Mouse (Mus musculus) kidney, embryonic 14.5 days (tissue): ENCODE results near the gene Cend1. TPM values are rescaled to one million over a fixed set of nuclear protein-coding genes. Genes with fewer than 3 reads are reported as not detected.

ENCODE experiments used
- ATAC-seq: fragments of 200-750 bp; cut with Nextera tagmentation; 2 replicates; pipeline ENCODE4 v1.8.0; 2017; ENCODE audit warnings: moderate number of reproducible peaks, mild to moderate bottlenecking, moderate TSS enrichment, moderate library complexity; ENCODE audit not compliant: low FRiP score, low TSS enrichment
- H3K27ac ChIP-seq: fragments of 300-500 bp; sonication (generic); 2 replicates; pipeline ENCODE4 v1.5.1; 2014; ENCODE audit warnings: low read depth, mild to moderate bottlenecking, low read length, moderate library complexity, mixed read lengths
- H3K27me3 ChIP-seq: fragments of 300-500 bp; sonication (generic); 2 replicates; pipeline ENCODE4 v1.6.1; 2014; ENCODE audit warnings: mild to moderate bottlenecking, low read length; ENCODE audit not compliant: control insufficient read depth, insufficient read depth
- H3K36me3 ChIP-seq: fragments of 300-500 bp; sonication (generic); 2 replicates; pipeline ENCODE4 v1.6.1; 2014; ENCODE audit warnings: low read length, mixed read lengths; ENCODE audit not compliant: control insufficient read depth, insufficient read depth
- H3K4me1 ChIP-seq: fragments of 300-500 bp; sonication (generic); 2 replicates; pipeline ENCODE4 v1.6.1; 2014; ENCODE audit warnings: low read length, mixed read lengths; ENCODE audit not compliant: control insufficient read depth, insufficient read depth
- H3K4me2 ChIP-seq: fragments of 300-500 bp; sonication (generic); replicated peaks from 2 replicates; pipeline ENCODE4 v1.6.1; 2014; ENCODE audit warnings: low read depth, mild to moderate bottlenecking, low read length
- H3K4me3 ChIP-seq: fragments of 300-500 bp; sonication (generic); 2 replicates; pipeline ENCODE4 v1.5.1; 2014; ENCODE audit warnings: mild to moderate bottlenecking, low read length
- H3K9ac ChIP-seq: fragments of 300-500 bp; sonication (generic); 2 replicates; pipeline ENCODE4 v1.6.1; 2014; ENCODE audit warnings: low read depth, mild to moderate bottlenecking, low read length, moderate library complexity
- H3K9me3 ChIP-seq: fragments of 300-500 bp; sonication (generic); 2 replicates; pipeline ENCODE4 v1.6.1; 2016; ENCODE audit warnings: low read length; ENCODE audit not compliant: control insufficient read depth
- WGBS: fragments of 180-500 bp; shearing (Covaris S2); extraction: QIAGEN DNeasy Blood & Tissue Kit; methylation state at CpG from one replicate; pipeline ENCODE4 v1.1.7; 2014; 5-methylcytosine and 5-hydroxymethylcytosine counted together
- polyA plus RNA-seq: library from polyadenylated mRNA; unstranded; fragments of >200 nt; fragmentation: Nextera tagmentation; extraction: Ambion mirVana; gene quantifications from 2 replicates; pipeline ENCODE4 v1.2.1, GENCODE M21; 2014

The Cend1 gene
- polyA plus RNA-seq, 1 experiment from 2014 or later: 0.46 TPM

DNA sequence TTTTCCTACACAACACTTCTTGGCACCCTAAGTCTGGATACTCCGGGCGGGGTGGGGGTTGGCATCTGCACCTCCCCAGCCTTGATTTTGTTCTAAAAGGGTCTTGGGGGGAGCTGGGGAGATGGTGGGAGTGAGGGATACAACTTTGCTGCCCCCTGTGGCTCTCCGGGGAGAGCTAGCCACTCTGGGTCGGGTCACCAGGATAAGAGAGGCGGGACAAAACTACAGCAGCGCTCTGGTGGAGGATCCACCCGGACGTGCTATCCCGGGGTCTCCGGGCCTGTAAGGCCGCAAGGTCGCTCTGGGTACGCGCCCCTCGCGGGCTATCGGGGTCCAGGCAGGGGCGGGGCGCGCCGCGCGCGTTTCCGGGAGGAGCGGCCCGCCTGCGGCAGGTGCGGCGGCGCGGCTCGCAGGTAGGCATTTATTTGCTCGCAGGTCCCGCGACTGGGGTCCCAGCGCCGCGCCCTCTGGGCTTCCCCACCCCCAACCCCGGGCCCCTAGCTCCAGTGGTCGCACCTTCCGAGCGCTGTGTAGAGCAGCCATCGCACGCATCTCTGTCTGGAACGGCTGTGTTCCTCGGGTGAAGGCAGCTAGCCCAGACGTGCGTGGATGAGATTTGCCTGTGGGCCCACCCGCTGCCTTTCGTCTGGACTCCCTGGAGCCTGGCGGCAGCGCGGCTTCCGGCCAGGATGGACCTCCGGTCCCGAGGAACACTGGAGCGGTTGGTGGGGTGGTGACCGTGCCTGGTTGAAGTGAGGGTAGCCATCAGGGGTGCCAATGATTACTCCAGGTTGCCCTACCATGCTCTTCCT, 32.4 kb upstream of the Cend1 start:
- peak overlapping the region; percentile 50 for H3K4me3 ChIP-seq
- H3K9me3 ChIP-seq: no peaks in the 10 kb centered on the region
- H3K4me2 ChIP-seq: peak overlapping the region; percentile 91
- no peaks in the 10 kb centered on the region; the same call in 1 of the 2 replicates for H3K36me3 ChIP-seq
- peaks cover 50% of the 10 kb centered on the region for H3K27me3 ChIP-seq
- ATAC-seq: no peak
- no peak overlapping the region for H3K27ac ChIP-seq
- peaks cover 29% of the 10 kb centered on the region for H3K4me1 ChIP-seq
- WGBS: 2% methylated on average over 58 of the region's 59 CpGs
- H3K9ac ChIP-seq: peak overlapping the region; percentile 65

DNA sequence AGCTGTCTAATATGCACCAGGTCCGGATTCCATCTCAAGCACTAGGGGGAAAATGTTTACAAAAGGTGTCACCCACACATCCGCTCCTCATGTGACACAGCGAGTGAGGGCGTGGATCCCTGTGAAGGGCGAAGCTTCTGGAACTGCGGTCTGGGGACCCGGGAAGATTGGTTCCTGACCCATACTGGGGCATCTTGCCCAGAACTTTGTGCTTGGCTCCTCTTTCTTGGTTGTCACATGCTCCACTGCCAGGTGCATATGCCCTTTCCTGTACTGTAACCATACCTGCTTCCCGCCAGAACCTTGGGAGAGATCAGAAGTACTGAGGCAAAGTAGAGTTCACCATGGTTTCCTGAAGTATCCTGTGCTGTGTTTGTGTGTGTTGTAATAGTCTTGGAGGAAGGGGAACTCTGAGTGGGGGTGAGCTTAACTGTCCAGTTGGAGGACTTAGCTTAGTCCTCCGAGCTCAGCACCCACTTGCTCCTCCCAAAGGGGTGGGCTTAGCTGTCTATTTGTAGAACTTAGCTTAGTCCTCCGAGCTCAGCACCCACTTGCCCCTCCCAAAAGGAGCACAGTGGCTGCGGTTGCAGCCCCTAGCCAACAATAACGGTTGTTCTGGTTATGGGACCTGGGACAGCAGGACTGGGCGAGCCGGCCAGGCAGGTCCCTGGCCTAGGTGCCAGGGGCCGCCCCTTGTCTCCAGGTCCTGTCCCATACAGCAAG, 31.3 kb upstream of the Cend1 start, which contains the start of gene Cracr2b:
Gene Cracr2b (plus strand): TSS at position 704 of the 723 bp plus-strand sequence.
- no peak within 1 kb of the TSS for H3K27ac ChIP-seq
- 70% methylated on average over 15 of the region's 15 CpGs for WGBS
- peak within 1 kb of the TSS; percentile 65 for H3K9ac ChIP-seq
- no peaks in the 10 kb centered on the region for H3K9me3 ChIP-seq
- H3K4me3 ChIP-seq: peak within 1 kb of the TSS; percentile 50
- H3K27me3 ChIP-seq: peaks cover 46% of the 10 kb centered on the region
- peaks cover 33% of the 10 kb centered on the region for H3K4me1 ChIP-seq
- peak within 1 kb of the TSS; percentile 91 for H3K4me2 ChIP-seq
- ATAC-seq: no peak
- H3K36me3 ChIP-seq: no peaks in the 10 kb centered on the region; the same call in 1 of the 2 replicates

DNA sequence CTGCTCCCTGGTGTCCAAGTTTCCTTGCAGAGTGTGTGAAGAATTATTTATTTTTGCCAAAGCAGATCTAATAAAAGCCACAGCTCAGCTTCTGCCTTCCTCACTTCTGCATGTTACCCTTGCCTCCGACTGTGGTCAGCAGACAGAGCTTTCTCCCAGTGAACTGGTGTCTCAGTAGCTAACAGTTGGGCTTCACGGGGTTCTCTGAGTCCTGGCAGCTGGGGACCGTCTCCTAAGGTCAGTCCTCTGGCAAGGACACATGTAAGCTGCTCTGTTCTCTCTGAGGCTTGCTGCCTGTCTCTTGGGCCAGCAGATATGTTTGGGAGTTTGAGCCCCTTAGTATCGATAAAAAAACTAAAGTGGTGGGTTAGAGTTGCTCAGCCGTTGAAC, 30.7 kb upstream of the Cend1 start:
- WGBS: 64% methylated on average over 5 of the region's 5 CpGs
- Histone ChIP-seq H3K9ac (no peak overlapping the region), H3K4me3 (no peak overlapping the region), H3K27me3 (peaks cover 42% of the 10 kb centered on the region), H3K36me3 (no peaks in the 10 kb centered on the region; the same call in 1 of the 2 replicates), H3K27ac (no peak overlapping the region), H3K4me2 (no peak overlapping the region), H3K4me1 (peaks cover 27% of the 10 kb centered on the region), H3K9me3 (no peaks in the 10 kb centered on the region)
- no peak for ATAC-seq

GRCm38 (mm10) chr7:141459301-141459711, 30.0 kb upstream of the Cend1 start:
- no peaks in the 10 kb centered on the region; the same call in 1 of the 2 replicates for H3K36me3 ChIP-seq
- H3K4me3 ChIP-seq: no peak overlapping the region
- H3K4me1 ChIP-seq: peaks cover 24% of the 10 kb centered on the region
- 91% methylated on average over 17 of the region's 17 CpGs for WGBS
- H3K4me2 ChIP-seq: no peak overlapping the region
- peaks cover 37% of the 10 kb centered on the region for H3K27me3 ChIP-seq
- H3K9ac ChIP-seq: no peak overlapping the region
- H3K27ac ChIP-seq: no peak overlapping the region
- no peak for ATAC-seq
- H3K9me3 ChIP-seq: no peaks in the 10 kb centered on the region

DNA sequence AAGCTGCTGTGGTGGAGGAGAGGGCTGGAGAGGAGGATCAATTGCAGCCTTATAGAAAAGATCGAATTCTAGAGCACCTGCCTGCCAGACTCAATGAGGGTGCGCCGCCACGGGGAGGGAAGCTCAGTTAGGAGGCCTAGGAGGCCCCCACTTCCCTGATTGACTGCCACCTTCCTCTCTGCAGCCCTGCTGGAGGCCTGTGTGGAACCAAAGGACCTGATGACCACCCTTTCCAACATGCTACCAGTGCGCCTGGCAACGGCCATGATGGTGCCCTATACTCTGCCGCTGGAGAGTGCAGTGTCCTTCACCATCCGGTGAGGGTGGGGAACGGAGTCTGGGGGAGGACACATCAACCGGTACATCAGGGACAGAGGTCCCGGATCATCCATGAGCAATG, 29.4 kb upstream of the Cend1 start:
- no peak overlapping the region for H3K4me2 ChIP-seq
- no peak for ATAC-seq
- no peaks in the 10 kb centered on the region for H3K9me3 ChIP-seq
- H3K27ac ChIP-seq: no peak overlapping the region
- H3K36me3 ChIP-seq: no peaks in the 10 kb centered on the region; the same call in 1 of the 2 replicates
- 92% methylated on average over 11 of the region's 11 CpGs for WGBS
- peaks cover 30% of the 10 kb centered on the region for H3K27me3 ChIP-seq
- H3K9ac ChIP-seq: no peak overlapping the region
- no peak overlapping the region for H3K4me3 ChIP-seq
- H3K4me1 ChIP-seq: peaks cover 23% of the 10 kb centered on the region

GRCm38 (mm10) chr7:141457986-141458660, 28.8 kb upstream of the Cend1 start:
- Histone ChIP-seq H3K4me3 (no peak overlapping the region), H3K27me3 (peaks cover 25% of the 10 kb centered on the region), H3K36me3 (no peaks in the 10 kb centered on the region; the same call in 1 of the 2 replicates), H3K9ac (no peak overlapping the region), H3K27ac (no peak overlapping the region), H3K9me3 (no peaks in the 10 kb centered on the region), H3K4me2 (no peak overlapping the region), H3K4me1 (peaks cover 23% of the 10 kb centered on the region)
- no peak for ATAC-seq
- 76% methylated on average over 15 of the region's 15 CpGs for WGBS

- no peak for ATAC-seq
- H3K9ac ChIP-seq: no peak overlapping the region
- WGBS: 94% methylated on average over 14 of the region's 14 CpGs
- no peaks in the 10 kb centered on the region; the same call in 1 of the 2 replicates for H3K36me3 ChIP-seq
- no peak overlapping the region for H3K4me3 ChIP-seq
- no peaks in the 10 kb centered on the region for H3K9me3 ChIP-seq
- peaks cover 21% of the 10 kb centered on the region for H3K4me1 ChIP-seq
- H3K27me3 ChIP-seq: peaks cover 17% of the 10 kb centered on the region
- H3K27ac ChIP-seq: no peak overlapping the region
- H3K4me2 ChIP-seq: no peak overlapping the region
Measured at GRCm38 (mm10) chr7:141457236-141457635, 27.9 kb upstream of the Cend1 start.

- Histone ChIP-seq H3K4me1 (peaks cover 16% of the 10 kb centered on the region), H3K27me3 (peaks cover 12% of the 10 kb centered on the region), H3K4me2 (no peak overlapping the region), H3K36me3 (peaks cover 4% of the 10 kb centered on the region; the same call in 1 of the 2 replicates), H3K9ac (no peak overlapping the region), H3K4me3 (no peak overlapping the region), H3K27ac (no peak overlapping the region), H3K9me3 (no peaks in the 10 kb centered on the region)
- ATAC-seq: no peak
- 88% methylated on average over 6 of the region's 6 CpGs for WGBS
Measured at GRCm38 (mm10) chr7:141456739-141457138, 27.4 kb upstream of the Cend1 start.
